Mouse (Mus musculus): ENCODE results near the gene Eogt.

Eogt gene

GRCm38 (mm10) chr6:97106106-97106505, 42.9 kb downstream of the Eogt start:
- no peak for DNase-seq (ENCODE audit: low spot score)

GRCm38 (mm10) chr6:97104264-97104852, 44.6 kb downstream of the Eogt start:
- no peak for DNase-seq (ENCODE audit: low spot score)

GRCm38 (mm10) chr6:97101958-97102702, 46.9 kb downstream of the Eogt start:
- no peak for DNase-seq (ENCODE audit: low spot score)

GRCm38 (mm10) chr6:97101190-97101957, 47.6 kb downstream of the Eogt start:
- DNase-seq (ENCODE audit: low spot score): no peak

- DNase-seq (ENCODE audit: low spot score): no peak
Measured at GRCm38 (mm10) chr6:97082336-97082735, 66.6 kb downstream of the Eogt start.

- DNase-seq (ENCODE audit: low spot score): no peak
Measured at GRCm38 (mm10) chr6:97080016-97080415, 69.0 kb downstream of the Eogt start.

GRCm38 (mm10) chr6:97060074-97060681, 88.8 kb downstream of the Eogt start, which contains the start of gene Fam19a4:
TSS of gene Fam19a4 (minus strand) at chr6:97060413.
- DNase-seq (ENCODE audit: low spot score): peak; percentile 3
